Mouse (Mus musculus) C2C12 (cell line): ENCODE data around the gene Olfr1093.

Experiments used
- CTCF ChIP-seq: IDR thresholded peaks from one replicate; pipeline ENCODE4 v1.5.1; 2011; ENCODE audit not compliant: control insufficient read depth, insufficient read depth, insufficient read length
- FOSL1 ChIP-seq: IDR thresholded peaks from one replicate; pipeline ENCODE4 v1.8.0; 2011; ENCODE audit warnings: mild to moderate bottlenecking, low read length; ENCODE audit not compliant: poor library complexity, insufficient read depth, severe bottlenecking

DNA sequence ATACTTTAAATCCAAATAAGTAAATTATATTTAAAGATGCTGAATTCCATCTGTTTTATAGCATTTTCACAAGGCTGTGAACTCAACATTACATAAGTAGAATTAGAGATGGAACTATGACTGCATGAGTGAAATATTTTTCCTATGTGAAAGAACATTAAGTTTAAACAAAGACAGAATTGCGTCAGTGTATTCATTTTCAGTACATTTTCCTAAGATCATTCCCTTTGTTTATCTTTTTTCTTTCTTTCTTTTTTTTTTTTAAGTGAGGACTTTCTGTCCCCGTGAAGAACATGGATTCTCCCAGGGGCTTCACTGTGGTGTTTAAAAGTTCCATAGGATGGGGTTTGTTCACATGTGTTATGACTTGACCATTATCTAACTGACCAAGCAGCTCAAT, at the start of gene Olfr1093:
- TF ChIP-seq CTCF (no peak), FOSL1 (no peak)
